Mouse (Mus musculus): ENCODE data around the gene Map3k4. TPM values are rescaled to one million over a fixed set of nuclear protein-coding genes. Genes with fewer than 3 reads are reported as not detected.
A peak's percentile ranks its signal among the peaks of the same experiment; 100 is the strongest.
"Not testable (repeated sequence)": the region's sequence is repeated elsewhere in the genome, so short reads cannot be mapped to it uniquely, and the experiment has no call there.

Gene Map3k4
- polyA plus RNA-seq, 1 experiment from 2014 or later = 38.6 TPM

DNA sequence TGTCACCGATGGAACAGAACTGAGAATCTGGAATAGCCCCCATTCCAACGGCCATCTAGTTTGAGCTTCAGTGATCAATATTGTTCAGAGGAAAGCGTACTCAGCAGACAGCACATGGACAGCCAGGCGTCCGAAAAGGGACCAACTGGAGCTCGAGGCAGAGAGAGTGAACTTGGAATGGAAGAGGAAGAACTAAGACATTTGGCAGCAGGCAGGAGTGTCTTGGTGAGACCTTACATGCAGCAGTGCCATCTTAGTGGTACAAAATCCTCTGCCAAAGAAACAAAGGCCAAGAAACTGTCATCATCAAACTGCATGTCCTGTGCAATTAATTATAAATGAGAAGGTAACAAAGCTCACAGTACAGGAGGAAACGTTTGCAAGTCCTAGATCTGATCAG is 19.2 kb downstream of the Map3k4 start:
- no peak for ATAC-seq (ENCODE audit: low FRiP score, low TSS enrichment)
- Histone ChIP-seq H3K9ac (replicated peaks; ENCODE audit: low read length) (no peak overlapping the region), H3K4me1 (ENCODE audit: control insufficient read depth, insufficient read depth, low read length) (peaks cover 13% of the 10 kb centered on the region; the same call in 1 of the 2 replicates), H3K36me3 (ENCODE audit: control insufficient read depth, insufficient read depth, low read length) (no peaks in the 10 kb centered on the region), H3K4me3 (replicated peaks; ENCODE audit: low read depth, low read length) (no peak overlapping the region), H3K27ac (replicated peaks; ENCODE audit: low read depth, low read length) (no peak overlapping the region), H3K4me2 (ENCODE audit: low read length) (no peak overlapping the region), H3K9me3 (ENCODE audit: control insufficient read depth, low read length) (no peaks in the 10 kb centered on the region), H3K27me3 (ENCODE audit: control insufficient read depth, insufficient read depth, low read length) (no peaks in the 10 kb centered on the region)
- DNase-seq = no peak
- WGBS = 84% methylated on average over 7 of the region's 7 CpGs

DNA sequence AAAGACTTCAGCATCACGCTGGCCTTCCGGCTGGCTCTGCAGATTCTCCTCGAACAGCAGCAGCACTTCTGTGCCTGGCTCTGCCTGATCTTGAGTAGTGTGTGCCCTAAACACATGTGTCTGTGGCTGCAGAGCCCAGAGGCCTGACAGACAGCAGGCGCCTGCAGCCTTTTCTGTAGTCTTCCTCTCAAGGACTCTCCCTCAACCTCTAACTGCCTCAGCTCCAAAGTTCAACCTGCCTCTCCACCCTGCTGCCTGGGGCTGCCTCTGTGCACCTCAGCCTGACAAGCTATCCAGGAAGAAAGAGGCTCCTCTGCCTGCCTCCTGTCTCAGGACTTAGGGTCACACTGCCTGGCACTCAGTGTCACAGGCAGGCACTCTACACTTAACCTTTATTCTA is 20.6 kb downstream of the Map3k4 start:
- DNase-seq = no peak
- no peak for ATAC-seq (ENCODE audit: low FRiP score, low TSS enrichment)
- H3K9ac ChIP-seq (replicated peaks; ENCODE audit: low read length) = no peak overlapping the region

DNA sequence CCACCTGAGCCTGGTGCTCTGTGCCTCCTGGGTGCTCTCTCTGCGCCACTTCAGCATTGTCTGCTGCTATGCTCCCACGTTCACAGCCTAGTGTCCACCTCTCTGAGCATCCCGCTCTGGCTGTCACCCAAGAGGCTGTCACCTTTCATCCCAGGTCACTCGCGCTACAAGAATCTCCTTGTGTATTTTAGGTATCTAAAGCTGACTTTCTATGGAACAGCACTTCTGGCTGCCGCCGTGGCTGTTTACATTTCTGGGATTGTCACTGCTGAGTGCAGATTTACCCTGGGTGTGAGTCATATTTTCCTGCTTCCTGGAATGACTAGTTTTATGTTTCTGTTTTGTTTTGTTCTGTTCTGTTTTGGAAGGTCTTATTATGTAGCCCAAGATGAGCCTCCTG is 21.3 kb downstream of the Map3k4 start:
- Histone ChIP-seq H3K36me3 (ENCODE audit: control insufficient read depth, insufficient read depth, low read length) (no peaks in the 10 kb centered on the region), H3K4me3 (replicated peaks; ENCODE audit: low read depth, low read length) (no peak overlapping the region), H3K4me1 (ENCODE audit: control insufficient read depth, insufficient read depth, low read length) (peaks cover 18% of the 10 kb centered on the region), H3K9ac (replicated peaks; ENCODE audit: low read length) (no peak overlapping the region), H3K9me3 (ENCODE audit: control insufficient read depth, low read length) (no peaks in the 10 kb centered on the region), H3K27me3 (ENCODE audit: control insufficient read depth, insufficient read depth, low read length) (no peaks in the 10 kb centered on the region), H3K27ac (replicated peaks; ENCODE audit: low read depth, low read length) (no peak overlapping the region), H3K4me2 (ENCODE audit: low read length) (no peak overlapping the region)
- no peak for ATAC-seq (ENCODE audit: low FRiP score, low TSS enrichment)
- 83% methylated on average over 7 of the region's 7 CpGs for WGBS
- no peak for DNase-seq

More for the DNA sequence above, 20.6 kb downstream of the Map3k4 start:
- Histone ChIP-seq H3K4me1 (ENCODE audit: control insufficient read depth, insufficient read depth, low read length) (peaks cover 17% of the 10 kb centered on the region), H3K27me3 (ENCODE audit: control insufficient read depth, insufficient read depth, low read length) (no peaks in the 10 kb centered on the region), H3K36me3 (ENCODE audit: control insufficient read depth, insufficient read depth, low read length) (no peaks in the 10 kb centered on the region), H3K9me3 (ENCODE audit: control insufficient read depth, low read length) (no peaks in the 10 kb centered on the region), H3K4me2 (ENCODE audit: low read length) (no peak overlapping the region), H3K27ac (replicated peaks; ENCODE audit: low read depth, low read length) (no peak overlapping the region), H3K4me3 (replicated peaks; ENCODE audit: low read depth, low read length) (no peak overlapping the region)
- 92% methylated on average over 4 of the region's 4 CpGs for WGBS

DNA sequence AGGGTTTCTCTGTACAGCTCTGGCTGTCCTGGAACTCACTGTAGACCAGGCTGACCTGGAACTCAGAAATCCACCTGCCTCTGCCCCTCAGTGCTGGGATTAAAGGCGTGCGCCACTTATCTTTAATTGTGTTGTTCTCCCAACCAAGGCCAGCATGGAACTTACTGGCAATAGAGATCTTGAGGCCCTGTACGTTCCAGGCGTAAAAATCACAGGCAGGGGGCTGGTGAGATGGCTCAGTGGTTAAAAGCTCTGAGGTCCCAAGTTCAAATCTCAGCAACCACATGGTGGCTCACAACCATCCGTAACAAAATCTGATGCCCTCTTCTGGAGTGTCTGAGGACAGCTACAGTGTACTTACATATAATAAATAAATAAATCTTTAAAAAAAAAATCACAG is 22.7 kb downstream of the Map3k4 start:
- not testable (repeated sequence) for ATAC-seq (ENCODE audit: low FRiP score, low TSS enrichment); H3K4me2 ChIP-seq (ENCODE audit: low read length); H3K27ac ChIP-seq (replicated peaks; ENCODE audit: low read depth, low read length); H3K9me3 ChIP-seq (ENCODE audit: control insufficient read depth, low read length); DNase-seq; H3K9ac ChIP-seq (replicated peaks; ENCODE audit: low read length); H3K4me3 ChIP-seq (replicated peaks; ENCODE audit: low read depth, low read length); H3K27me3 ChIP-seq (ENCODE audit: control insufficient read depth, insufficient read depth, low read length); H3K36me3 ChIP-seq (ENCODE audit: control insufficient read depth, insufficient read depth, low read length)
- 92% methylated on average over 5 of the region's 5 CpGs for WGBS
- H3K4me1 ChIP-seq (ENCODE audit: control insufficient read depth, insufficient read depth, low read length) = peaks cover 25% of the 10 kb centered on the region

DNA sequence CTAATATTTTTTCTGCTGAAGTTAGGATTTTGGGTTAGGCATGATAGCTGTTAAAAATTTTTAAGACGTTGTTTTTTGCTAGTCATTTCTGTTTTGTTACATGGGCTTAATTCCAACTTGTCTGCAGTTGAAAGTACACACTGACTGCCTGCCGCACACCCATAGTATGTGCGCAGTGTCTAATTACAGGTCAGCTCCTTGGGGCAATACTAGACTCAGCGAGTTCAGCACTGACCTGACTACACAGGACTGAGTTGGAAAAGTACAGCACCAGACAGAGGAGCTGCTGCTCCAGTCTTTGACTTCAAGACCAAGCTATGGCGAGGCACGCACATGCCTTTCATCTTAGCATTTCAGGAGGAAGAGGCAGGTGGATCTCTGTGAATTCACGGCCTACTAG is 24.2 kb downstream of the Map3k4 start:
- H3K27me3 ChIP-seq (ENCODE audit: control insufficient read depth, insufficient read depth, low read length) = no peaks in the 10 kb centered on the region
- no peaks in the 10 kb centered on the region for H3K36me3 ChIP-seq (ENCODE audit: control insufficient read depth, insufficient read depth, low read length)
- no peaks in the 10 kb centered on the region for H3K9me3 ChIP-seq (ENCODE audit: control insufficient read depth, low read length)
- H3K27ac ChIP-seq (replicated peaks; ENCODE audit: low read depth, low read length) = no peak overlapping the region
- 92% methylated on average over 7 of the region's 7 CpGs for WGBS
- H3K4me2 ChIP-seq (ENCODE audit: low read length) = no peak overlapping the region
- H3K4me3 ChIP-seq (replicated peaks; ENCODE audit: low read depth, low read length) = no peak overlapping the region
- H3K4me1 ChIP-seq (ENCODE audit: control insufficient read depth, insufficient read depth, low read length) = peaks cover 23% of the 10 kb centered on the region
- no peak overlapping the region for H3K9ac ChIP-seq (replicated peaks; ENCODE audit: low read length)
- DNase-seq (no peak), ATAC-seq (ENCODE audit: low FRiP score, low TSS enrichment) (no peak)

DNA sequence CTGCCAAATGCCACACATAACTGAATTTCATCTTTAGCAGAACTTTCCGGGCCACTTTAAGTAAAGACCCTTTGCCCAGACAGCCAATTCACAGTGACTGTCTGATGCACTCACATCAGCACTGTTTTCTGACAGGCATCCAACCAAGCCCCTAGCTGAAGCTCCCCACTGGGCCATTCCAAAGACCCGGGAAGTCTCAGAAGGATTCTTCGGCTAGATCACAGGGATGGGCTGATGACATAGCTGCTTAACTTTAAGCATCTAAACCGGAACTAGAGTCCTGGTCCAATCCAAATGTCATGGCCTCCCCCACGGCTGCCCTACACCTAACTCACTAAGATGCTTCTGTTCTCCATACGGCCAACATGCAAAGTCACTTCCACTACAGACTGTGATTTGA is 25.0 kb downstream of the Map3k4 start:
- Histone ChIP-seq H3K36me3 (ENCODE audit: control insufficient read depth, insufficient read depth, low read length) (no peaks in the 10 kb centered on the region), H3K9ac (replicated peaks; ENCODE audit: low read length) (no peak overlapping the region), H3K27me3 (ENCODE audit: control insufficient read depth, insufficient read depth, low read length) (no peaks in the 10 kb centered on the region), H3K9me3 (ENCODE audit: control insufficient read depth, low read length) (no peaks in the 10 kb centered on the region), H3K4me3 (replicated peaks; ENCODE audit: low read depth, low read length) (no peak overlapping the region), H3K4me1 (ENCODE audit: control insufficient read depth, insufficient read depth, low read length) (peaks cover 23% of the 10 kb centered on the region), H3K4me2 (ENCODE audit: low read length) (no peak overlapping the region), H3K27ac (replicated peaks; ENCODE audit: low read depth, low read length) (no peak overlapping the region)
- ATAC-seq (ENCODE audit: low FRiP score, low TSS enrichment) (no peak), DNase-seq (no peak)
- WGBS = 64% methylated on average over 6 of the region's 6 CpGs

DNA sequence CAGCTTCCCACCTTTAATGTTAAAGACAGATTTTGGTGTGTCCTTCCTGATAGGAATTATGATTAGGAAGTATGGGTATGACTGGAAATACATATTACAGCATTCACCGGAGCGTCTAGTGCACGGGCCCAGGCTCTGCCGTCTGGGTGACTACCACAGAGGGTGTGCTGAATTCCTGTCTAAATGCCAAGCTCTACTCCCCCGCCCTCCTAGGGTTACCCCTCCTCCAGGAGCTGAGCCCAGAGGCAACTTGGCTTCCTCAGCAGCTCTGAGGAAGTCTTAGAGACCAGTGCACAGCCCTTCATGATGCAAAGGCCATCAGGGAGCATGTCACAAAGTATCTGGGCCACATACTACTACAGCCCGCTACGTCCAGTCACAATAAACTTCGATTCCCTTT is 25.7 kb downstream of the Map3k4 start:
- Histone ChIP-seq H3K9ac (replicated peaks; ENCODE audit: low read length) (no peak overlapping the region), H3K9me3 (ENCODE audit: control insufficient read depth, low read length) (no peaks in the 10 kb centered on the region), H3K4me2 (ENCODE audit: low read length) (no peak overlapping the region), H3K27me3 (ENCODE audit: control insufficient read depth, insufficient read depth, low read length) (no peaks in the 10 kb centered on the region), H3K27ac (replicated peaks; ENCODE audit: low read depth, low read length) (no peak overlapping the region), H3K36me3 (ENCODE audit: control insufficient read depth, insufficient read depth, low read length) (no peaks in the 10 kb centered on the region), H3K4me1 (ENCODE audit: control insufficient read depth, insufficient read depth, low read length) (peaks cover 23% of the 10 kb centered on the region), H3K4me3 (replicated peaks; ENCODE audit: low read depth, low read length) (no peak overlapping the region)
- DNase-seq (no peak), ATAC-seq (ENCODE audit: low FRiP score, low TSS enrichment) (no peak)
- WGBS = 96% methylated on average over 8 of the region's 8 CpGs

DNA sequence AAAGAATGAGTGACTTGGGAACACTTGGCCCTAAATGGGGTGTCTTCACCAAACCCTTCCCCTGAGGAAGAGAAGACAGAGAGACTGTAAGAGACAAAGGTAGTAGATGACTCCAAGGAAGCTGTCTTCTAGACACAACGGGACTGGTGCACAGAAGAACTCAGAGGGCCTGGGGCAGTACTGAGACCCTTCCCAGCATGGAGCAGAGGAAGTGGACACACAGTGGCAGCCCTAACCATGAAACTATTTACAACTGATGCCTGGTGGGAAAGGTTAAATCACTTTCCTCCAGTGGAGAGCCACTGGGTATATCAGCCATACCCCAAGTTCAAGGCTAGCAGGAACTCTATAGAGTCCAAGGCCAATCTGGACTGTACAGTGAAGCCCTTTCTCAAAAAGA is 26.2 kb downstream of the Map3k4 start:
- no peak overlapping the region for H3K4me2 ChIP-seq (ENCODE audit: low read length)
- peaks cover 23% of the 10 kb centered on the region for H3K4me1 ChIP-seq (ENCODE audit: control insufficient read depth, insufficient read depth, low read length)
- H3K9me3 ChIP-seq (ENCODE audit: control insufficient read depth, low read length) = no peaks in the 10 kb centered on the region
- no peak overlapping the region for H3K9ac ChIP-seq (replicated peaks; ENCODE audit: low read length)
- H3K27me3 ChIP-seq (ENCODE audit: control insufficient read depth, insufficient read depth, low read length) = no peaks in the 10 kb centered on the region
- no peak overlapping the region for H3K4me3 ChIP-seq (replicated peaks; ENCODE audit: low read depth, low read length)
- no peak for ATAC-seq (ENCODE audit: low FRiP score, low TSS enrichment)
- DNase-seq = no peak
- no peak overlapping the region for H3K27ac ChIP-seq (replicated peaks; ENCODE audit: low read depth, low read length)
- H3K36me3 ChIP-seq (ENCODE audit: control insufficient read depth, insufficient read depth, low read length) = no peaks in the 10 kb centered on the region
- WGBS = 93% methylated on average over 1 of the region's 1 CpGs

DNA sequence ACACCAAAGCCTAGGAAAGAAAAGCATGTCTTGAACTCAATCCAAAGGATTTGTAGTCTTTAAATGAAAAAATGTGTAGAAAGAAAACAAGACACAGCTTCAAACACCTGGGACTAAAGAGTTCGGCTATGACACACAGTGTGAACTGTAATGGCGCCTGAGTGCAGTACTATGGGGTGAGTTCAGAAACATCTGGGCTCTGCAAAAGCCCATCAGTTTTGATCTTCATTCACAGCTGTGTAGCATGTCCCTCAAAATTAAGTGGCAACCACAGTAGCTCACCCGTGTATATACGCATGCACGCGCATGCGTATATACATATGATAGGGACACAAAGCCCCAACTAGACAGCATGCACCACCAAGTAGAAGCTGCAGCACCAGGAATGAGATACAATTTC is 27.4 kb downstream of the Map3k4 start:
- DNase-seq (no peak), ATAC-seq (ENCODE audit: low FRiP score, low TSS enrichment) (peak; percentile 63)
- no peaks in the 10 kb centered on the region for H3K9me3 ChIP-seq (ENCODE audit: control insufficient read depth, low read length)
- peaks cover 23% of the 10 kb centered on the region for H3K4me1 ChIP-seq (ENCODE audit: control insufficient read depth, insufficient read depth, low read length)
- H3K9ac ChIP-seq (replicated peaks; ENCODE audit: low read length) = no peak overlapping the region
- H3K36me3 ChIP-seq (ENCODE audit: control insufficient read depth, insufficient read depth, low read length) = no peaks in the 10 kb centered on the region
- 0 out of 2 replicates have a peak overlapping the region, but pooled peaks have one; percentile 10 for H3K4me2 ChIP-seq (ENCODE audit: low read length)
- H3K4me3 ChIP-seq (replicated peaks; ENCODE audit: low read depth, low read length) = no peak overlapping the region; the same call in 1 of the 2 replicates
- no peaks in the 10 kb centered on the region for H3K27me3 ChIP-seq (ENCODE audit: control insufficient read depth, insufficient read depth, low read length)
- 68% methylated on average over 7 of the region's 7 CpGs for WGBS
- H3K27ac ChIP-seq (replicated peaks; ENCODE audit: low read depth, low read length) = peak overlapping the region; percentile 67

All from midbrain, embryonic 14.5 days (tissue).